Mouse (Mus musculus) MEL (cell line): ENCODE results near the gene Atp1a1. TPM values are rescaled to one million over a fixed set of nuclear protein-coding genes. Genes with fewer than 3 reads are reported as not detected.
A peak's percentile ranks its signal among the peaks of the same experiment; 100 is the strongest.

Source experiments
- DNase-seq: peaks from one replicate; pipeline ENCODE4 v3.0.0; 2011; ENCODE audit warnings: low read depth, low spot score
- H3K27ac ChIP-seq: 2 replicates; pipeline ENCODE4 v1.5.1; 2012; ENCODE audit warnings: low read depth, mild to moderate bottlenecking, control low read depth, low read length, moderate library complexity; ENCODE audit not compliant: control insufficient read depth
- H3K27me3 ChIP-seq, 2 experiments: fragments of 150-350 bp in 1 of 2; sonication (generic) in 1 of 2; 2 replicates each; pipeline ENCODE4 v1.6.1; 2012; ENCODE audit warnings: low read length in 2 of 2, mild to moderate bottlenecking in 2 of 2, improper control_type of control experiment in 1 of 2, moderate library complexity in 1 of 2; ENCODE audit not compliant: insufficient read depth in 2 of 2, control insufficient read depth in 1 of 2
- H3K36me3 ChIP-seq, 2 experiments: 2 replicates each; pipeline ENCODE4 v1.6.1; 2012 to 2014; ENCODE audit warnings: low read length in 2 of 2, improper control_type of control experiment in 1 of 2, inconsistent platforms in 1 of 2, mild to moderate bottlenecking in 1 of 2; ENCODE audit not compliant: insufficient read depth in 2 of 2, control insufficient read depth in 1 of 2
- H3K4me1 ChIP-seq, 2 experiments: fragments of 150-350 bp in 1 of 2; sonication (generic) in 1 of 2; 2 replicates each; pipeline ENCODE4 v1.6.1; 2012; ENCODE audit warnings: low read length in 2 of 2, improper control_type of control experiment in 1 of 2, mild to moderate bottlenecking in 1 of 2; ENCODE audit not compliant: insufficient read depth in 2 of 2, control insufficient read depth in 1 of 2
- H3K4me3 ChIP-seq, 2 experiments: fragments of 150-350 bp in 1 of 2; sonication (generic) in 1 of 2; 2 replicates each; pipeline ENCODE4 v1.5.1; 2012; ENCODE audit warnings: low read depth in 2 of 2, low read length in 2 of 2, mild to moderate bottlenecking in 2 of 2, moderate library complexity in 2 of 2, control low read depth in 1 of 2, improper control_type of control experiment in 1 of 2; ENCODE audit not compliant: control insufficient read depth in 1 of 2, insufficient read depth in 1 of 2
- H3K79me2 ChIP-seq: 2 replicates; pipeline ENCODE4 v1.6.1; 2012; ENCODE audit warnings: mild to moderate bottlenecking, low read length, moderate library complexity; ENCODE audit not compliant: control insufficient read depth, poor library complexity, insufficient read depth
- H3K9ac ChIP-seq: 2 replicates; pipeline ENCODE4 v1.6.1; 2012; ENCODE audit warnings: low read depth, mild to moderate bottlenecking, control low read depth, low read length, moderate library complexity; ENCODE audit not compliant: control insufficient read depth, poor library complexity, severe bottlenecking
- H3K9me3 ChIP-seq: fragments of 150-350 bp; sonication (generic); replicated peaks from 2 replicates; pipeline ENCODE4 v1.6.1; 2012; ENCODE audit warnings: mild to moderate bottlenecking, low read length, improper control_type of control experiment, moderate library complexity; ENCODE audit not compliant: insufficient read depth
- BHLHE40 ChIP-seq: IDR thresholded peaks from 2 replicates; pipeline ENCODE4 v1.6.1; 2012; ENCODE audit warnings: low read depth, mild to moderate bottlenecking, inconsistent platforms, low read length, improper control_type of control experiment, borderline replicate concordance
- CHD1 ChIP-seq: IDR thresholded peaks from 2 replicates; pipeline ENCODE4 v1.6.1; 2012; ENCODE audit warnings: low read depth, mild to moderate bottlenecking, inconsistent platforms, low read length, improper control_type of control experiment
- CTCF ChIP-seq, 3 experiments: IDR thresholded peaks in 2 of 3; conservative IDR thresholded peaks in 1 of 3; 2 replicates each; pipeline ENCODE4 v1.5.1; 2011 to 2012; ENCODE audit warnings: low read length in 3 of 3, low read depth in 2 of 3, mild to moderate bottlenecking in 2 of 3, improper control_type of control experiment in 1 of 3, inconsistent platforms in 1 of 3, mixed read lengths in 1 of 3, moderate library complexity in 1 of 3; ENCODE audit not compliant: control insufficient read depth in 1 of 3, insufficient read depth in 1 of 3, poor library complexity in 1 of 3, severe bottlenecking in 1 of 3
- E2F4 ChIP-seq: IDR thresholded peaks from 2 replicates; pipeline ENCODE4 v1.6.1; 2011; ENCODE audit warnings: low read depth, low read length, improper control_type of control experiment, borderline replicate concordance
- ETS1 ChIP-seq: IDR thresholded peaks from 2 replicates; pipeline ENCODE4 v1.6.1; 2012; ENCODE audit warnings: low read depth, mild to moderate bottlenecking, inconsistent platforms, low read length, improper control_type of control experiment, moderate library complexity
- JUND ChIP-seq: IDR thresholded peaks from 2 replicates; pipeline ENCODE4 v1.6.1; 2011; ENCODE audit warnings: low read depth, mild to moderate bottlenecking, improper control_type of control experiment, low read length
- KAT2A ChIP-seq: conservative IDR thresholded peaks from 2 replicates; pipeline ENCODE4 v1.6.1; 2012; ENCODE audit warnings: low read depth, low read length, improper control_type of control experiment, inconsistent platforms
- MAX ChIP-seq: IDR thresholded peaks from 2 replicates; pipeline ENCODE4 v1.6.1; 2011; ENCODE audit warnings: low read length, improper control_type of control experiment
- NELFE ChIP-seq: IDR thresholded peaks from 2 replicates; pipeline ENCODE4 v1.6.1; 2011; ENCODE audit warnings: low read depth, low read length, improper control_type of control experiment
- NRF1 ChIP-seq: IDR thresholded peaks from 2 replicates; pipeline ENCODE4 v1.6.1; 2014; ENCODE audit warnings: low read depth, mild to moderate bottlenecking, inconsistent platforms, low read length, improper control_type of control experiment, moderate library complexity; ENCODE audit not compliant: poor library complexity, insufficient read depth, severe bottlenecking
- POLR2AphosphoS5 ChIP-seq: IDR thresholded peaks from 2 replicates; pipeline ENCODE4 v1.6.1; 2012; ENCODE audit warnings: low read depth, borderline replicate concordance, mild to moderate bottlenecking, inconsistent platforms, low read length, moderate library complexity, mixed read lengths
- RCOR1 ChIP-seq: IDR thresholded peaks from 2 replicates; pipeline ENCODE4 v1.6.1; 2012; ENCODE audit warnings: low read depth, mild to moderate bottlenecking, inconsistent platforms, low read length, improper control_type of control experiment
- TAL1 ChIP-seq: IDR thresholded peaks from 2 replicates; pipeline ENCODE4 v1.6.1; 2012; ENCODE audit warnings: mild to moderate bottlenecking, inconsistent platforms, low read length, moderate library complexity, mixed read lengths
- TBP ChIP-seq: IDR thresholded peaks from 2 replicates; pipeline ENCODE4 v1.8.0; 2011; ENCODE audit warnings: low read depth, low read length, improper control_type of control experiment
- UBTF ChIP-seq: IDR thresholded peaks from 2 replicates; pipeline ENCODE4 v1.6.1; 2012; ENCODE audit warnings: low read depth, mild to moderate bottlenecking, inconsistent platforms, low read length, improper control_type of control experiment, moderate library complexity, borderline replicate concordance; ENCODE audit not compliant: insufficient read depth
- USF1 ChIP-seq: IDR thresholded peaks from 2 replicates; pipeline ENCODE4 v1.6.1; 2014; ENCODE audit warnings: low read depth, mild to moderate bottlenecking, inconsistent platforms, low read length, improper control_type of control experiment, moderate library complexity
- USF2 ChIP-seq, 2 experiments: IDR thresholded peaks; 2 replicates each; pipeline ENCODE4 v1.6.1; 2011 to 2012; ENCODE audit warnings: improper control_type of control experiment in 2 of 2, low read length in 2 of 2, borderline replicate concordance in 1 of 2, inconsistent platforms in 1 of 2, low read depth in 1 of 2, mild to moderate bottlenecking in 1 of 2; ENCODE audit not compliant: insufficient read depth in 1 of 2
- polyA plus RNA-seq, 2 experiments: library from polyadenylated mRNA; stranded (reverse) in 1 of 2; unstranded in 1 of 2; fragments of >175 nt in 1 of 2; fragments of >200 nt in 1 of 2; gene quantifications; 2 replicates each; pipeline versions ENCODE4 v1.2.1 to v1.2.4; 2012; ENCODE audit warnings: low replicate concordance in 2 of 2, low read depth in 1 of 2; ENCODE audit not compliant: insufficient read length in 2 of 2, insufficient read depth in 1 of 2, missing spikeins in 1 of 2
- total RNA-seq: library from RNA; depleted of rRNA; stranded (reverse); fragments of 300-350 nt; gene quantifications from 2 replicates; pipeline ENCODE4 v1.2.3, GENCODE M21; 2012

The Atp1a1 gene
- total and polyA plus RNA-seq, 3 experiments: 136 to 174 TPM; not detected in 1

- H3K9me3 ChIP-seq: no peaks in the 10 kb centered on the region
- TF ChIP-seq BHLHE40 (no peak), POLR2AphosphoS5 (no peak), E2F4 (no peak), UBTF (no peak), MAX (no peak), NELFE (no peak)
- TF ChIP-seq, all 39 proteins: peak for 0
- no peak for DNase-seq
- Histone ChIP-seq H3K27me3 (peaks cover 0 to 3% of the 10 kb centered on the region in 2 experiments; a peak in 1 of 4 replicates), H3K36me3 (peaks cover 0 to 41% of the 10 kb centered on the region in 2 experiments; a peak in 2 of 4 replicates), H3K4me3 (peak overlapping the region; percentile 81 to 88), H3K27ac (peak overlapping the region; percentile 22; the same call in 1 of the 2 replicates), H3K9ac (peak overlapping the region; percentile 97), H3K4me1 (peaks cover 4 to 26% of the 10 kb centered on the region in 2 experiments; a peak in 3 of 4 replicates), H3K79me2 (peaks cover 24% of the 10 kb centered on the region)
Observed at GRCm38 (mm10) chr3:101603194-101603593, 1.3 kb downstream of the Atp1a1 start.

GRCm38 (mm10) chr3:101602511-101603055, 1.9 kb downstream of the Atp1a1 start:
- no peak overlapping the region for H3K4me3 ChIP-seq
- DNase-seq: no peak
- TF ChIP-seq CTCF (IDR thresholded peaks at IDR 0.05 in 2 of 3, conservative IDR thresholded peaks at IDR 0.05 in 1 of 3; ENCODE audit: control insufficient read depth in 1 of 3, insufficient read depth in 1 of 3, low read depth in 2 of 3, low read length in 3 of 3, poor library complexity in 1 of 3, severe bottlenecking in 1 of 3) (no peak), CHD1 (no peak), RCOR1 (no peak), KAT2A (no peak), UBTF (no peak), TAL1 (no peak), USF2 (IDR thresholded peaks at IDR 0.05; ENCODE audit: borderline replicate concordance in 1 of 2, insufficient read depth in 1 of 2, low read depth in 1 of 2, low read length in 2 of 2) (no peak), NRF1 (no peak), JUND (no peak), TBP (no peak), ETS1 (no peak), NELFE (no peak), USF1 (no peak)
- H3K79me2 ChIP-seq: peaks cover 24% of the 10 kb centered on the region
- peaks cover 6 to 33% of the 10 kb centered on the region in 2 experiments for H3K4me1 ChIP-seq
- no peak overlapping the region for H3K9ac ChIP-seq
- peaks cover 0 to 3% of the 10 kb centered on the region in 2 experiments; a peak in 1 of 4 replicates for H3K27me3 ChIP-seq
- H3K36me3 ChIP-seq: peaks cover 0 to 43% of the 10 kb centered on the region in 2 experiments; a peak in 2 of 4 replicates
- no peaks in the 10 kb centered on the region for H3K9me3 ChIP-seq
- no peak overlapping the region for H3K27ac ChIP-seq
